Mouse (Mus musculus) MEL (cell line): ENCODE measurements at regions not wholly inside any gene's neighbourhood (a gene's known extent, or its start where the extent isn't known, plus 50 kb on each side); places are given as distances from the start of the nearest gene placed in this dataset.
A peak's percentile ranks its signal among the peaks of the same experiment; 100 is the strongest.

Experiments
- DNase-seq: peaks from one replicate; pipeline ENCODE4 v3.0.0; 2011; ENCODE audit warnings: low read depth, low spot score
- H3K27ac ChIP-seq: 2 replicates; pipeline ENCODE4 v1.5.1; 2012; ENCODE audit warnings: low read depth, mild to moderate bottlenecking, control low read depth, low read length, moderate library complexity; ENCODE audit not compliant: control insufficient read depth
- H3K27me3 ChIP-seq, 2 experiments: fragments of 150-350 bp in 1 of 2; sonication (generic) in 1 of 2; 2 replicates each; pipeline ENCODE4 v1.6.1; 2012; ENCODE audit warnings: low read length in 2 of 2, mild to moderate bottlenecking in 2 of 2, improper control_type of control experiment in 1 of 2, moderate library complexity in 1 of 2; ENCODE audit not compliant: insufficient read depth in 2 of 2, control insufficient read depth in 1 of 2
- H3K36me3 ChIP-seq, 2 experiments: 2 replicates each; pipeline ENCODE4 v1.6.1; 2012 to 2014; ENCODE audit warnings: low read length in 2 of 2, improper control_type of control experiment in 1 of 2, inconsistent platforms in 1 of 2, mild to moderate bottlenecking in 1 of 2; ENCODE audit not compliant: insufficient read depth in 2 of 2, control insufficient read depth in 1 of 2
- H3K4me1 ChIP-seq, 2 experiments: fragments of 150-350 bp in 1 of 2; sonication (generic) in 1 of 2; 2 replicates each; pipeline ENCODE4 v1.6.1; 2012; ENCODE audit warnings: low read length in 2 of 2, improper control_type of control experiment in 1 of 2, mild to moderate bottlenecking in 1 of 2; ENCODE audit not compliant: insufficient read depth in 2 of 2, control insufficient read depth in 1 of 2
- H3K4me3 ChIP-seq, 2 experiments: fragments of 150-350 bp in 1 of 2; sonication (generic) in 1 of 2; 2 replicates each; pipeline ENCODE4 v1.5.1; 2012; ENCODE audit warnings: low read depth in 2 of 2, low read length in 2 of 2, mild to moderate bottlenecking in 2 of 2, moderate library complexity in 2 of 2, control low read depth in 1 of 2, improper control_type of control experiment in 1 of 2; ENCODE audit not compliant: control insufficient read depth in 1 of 2, insufficient read depth in 1 of 2
- H3K79me2 ChIP-seq: 2 replicates; pipeline ENCODE4 v1.6.1; 2012; ENCODE audit warnings: mild to moderate bottlenecking, low read length, moderate library complexity; ENCODE audit not compliant: control insufficient read depth, poor library complexity, insufficient read depth
- H3K9ac ChIP-seq: 2 replicates; pipeline ENCODE4 v1.6.1; 2012; ENCODE audit warnings: low read depth, mild to moderate bottlenecking, control low read depth, low read length, moderate library complexity; ENCODE audit not compliant: control insufficient read depth, poor library complexity, severe bottlenecking
- H3K9me3 ChIP-seq: fragments of 150-350 bp; sonication (generic); replicated peaks from 2 replicates; pipeline ENCODE4 v1.6.1; 2012; ENCODE audit warnings: mild to moderate bottlenecking, low read length, improper control_type of control experiment, moderate library complexity; ENCODE audit not compliant: insufficient read depth
- CHD1 ChIP-seq: IDR thresholded peaks from 2 replicates; pipeline ENCODE4 v1.6.1; 2012; ENCODE audit warnings: low read depth, mild to moderate bottlenecking, inconsistent platforms, low read length, improper control_type of control experiment
- CHD2 ChIP-seq: IDR thresholded peaks from 2 replicates; pipeline ENCODE4 v1.6.1; 2011; ENCODE audit warnings: low read length, improper control_type of control experiment
- CTCF ChIP-seq, 3 experiments: IDR thresholded peaks in 2 of 3; conservative IDR thresholded peaks in 1 of 3; 2 replicates each; pipeline ENCODE4 v1.5.1; 2011 to 2012; ENCODE audit warnings: low read length in 3 of 3, low read depth in 2 of 3, mild to moderate bottlenecking in 2 of 3, improper control_type of control experiment in 1 of 3, inconsistent platforms in 1 of 3, mixed read lengths in 1 of 3, moderate library complexity in 1 of 3; ENCODE audit not compliant: control insufficient read depth in 1 of 3, insufficient read depth in 1 of 3, poor library complexity in 1 of 3, severe bottlenecking in 1 of 3
- E2F4 ChIP-seq: IDR thresholded peaks from 2 replicates; pipeline ENCODE4 v1.6.1; 2011; ENCODE audit warnings: low read depth, low read length, improper control_type of control experiment, borderline replicate concordance
- GATA1 ChIP-seq: IDR thresholded peaks from 2 replicates; pipeline ENCODE4 v1.6.1; 2011; ENCODE audit warnings: low read depth, low read length, improper control_type of control experiment
- JUND ChIP-seq: IDR thresholded peaks from 2 replicates; pipeline ENCODE4 v1.6.1; 2011; ENCODE audit warnings: low read depth, mild to moderate bottlenecking, improper control_type of control experiment, low read length
- KAT2A ChIP-seq: conservative IDR thresholded peaks from 2 replicates; pipeline ENCODE4 v1.6.1; 2012; ENCODE audit warnings: low read depth, low read length, improper control_type of control experiment, inconsistent platforms
- MAFK ChIP-seq: IDR thresholded peaks from 2 replicates; pipeline ENCODE4 v1.6.1; 2011; ENCODE audit warnings: low read depth, mild to moderate bottlenecking, low read length, improper control_type of control experiment, borderline replicate concordance
- MAZ ChIP-seq: IDR thresholded peaks from 2 replicates; pipeline ENCODE4 v1.6.1; 2012; ENCODE audit warnings: low read depth, mild to moderate bottlenecking, inconsistent platforms, low read length, improper control_type of control experiment
- MEF2A ChIP-seq: IDR thresholded peaks from 2 replicates; pipeline ENCODE4 v1.6.1; 2014; ENCODE audit warnings: low read depth, mild to moderate bottlenecking, inconsistent platforms, low read length, improper control_type of control experiment; ENCODE audit not compliant: poor library complexity, insufficient replicate concordance, severe bottlenecking; ENCODE audit errors: extremely low read depth
- MXI1 ChIP-seq: IDR thresholded peaks from 2 replicates; pipeline ENCODE4 v1.6.1; 2011; ENCODE audit warnings: mild to moderate bottlenecking, low read depth, low read length, improper control_type of control experiment
- MYB ChIP-seq: IDR thresholded peaks from 2 replicates; pipeline ENCODE4 v1.6.1; 2011; ENCODE audit warnings: mild to moderate bottlenecking, low read depth, low read length, improper control_type of control experiment
- MYC ChIP-seq: IDR thresholded peaks from 2 replicates; pipeline ENCODE4 v1.6.1; 2011; ENCODE audit warnings: low read depth, mild to moderate bottlenecking, low read length, improper control_type of control experiment, moderate library complexity
- NELFE ChIP-seq: IDR thresholded peaks from 2 replicates; pipeline ENCODE4 v1.6.1; 2011; ENCODE audit warnings: low read depth, low read length, improper control_type of control experiment
- POLR2AphosphoS5 ChIP-seq: IDR thresholded peaks from 2 replicates; pipeline ENCODE4 v1.6.1; 2012; ENCODE audit warnings: low read depth, borderline replicate concordance, mild to moderate bottlenecking, inconsistent platforms, low read length, moderate library complexity, mixed read lengths
- RCOR1 ChIP-seq: IDR thresholded peaks from 2 replicates; pipeline ENCODE4 v1.6.1; 2012; ENCODE audit warnings: low read depth, mild to moderate bottlenecking, inconsistent platforms, low read length, improper control_type of control experiment
- TAL1 ChIP-seq: IDR thresholded peaks from 2 replicates; pipeline ENCODE4 v1.6.1; 2012; ENCODE audit warnings: mild to moderate bottlenecking, inconsistent platforms, low read length, moderate library complexity, mixed read lengths
- UBTF ChIP-seq: IDR thresholded peaks from 2 replicates; pipeline ENCODE4 v1.6.1; 2012; ENCODE audit warnings: low read depth, mild to moderate bottlenecking, inconsistent platforms, low read length, improper control_type of control experiment, moderate library complexity, borderline replicate concordance; ENCODE audit not compliant: insufficient read depth
- ZNF384 ChIP-seq: IDR thresholded peaks from 2 replicates; pipeline ENCODE4 v1.6.1; 2012; ENCODE audit warnings: low read depth, mild to moderate bottlenecking, inconsistent platforms, low read length, improper control_type of control experiment

DNA sequence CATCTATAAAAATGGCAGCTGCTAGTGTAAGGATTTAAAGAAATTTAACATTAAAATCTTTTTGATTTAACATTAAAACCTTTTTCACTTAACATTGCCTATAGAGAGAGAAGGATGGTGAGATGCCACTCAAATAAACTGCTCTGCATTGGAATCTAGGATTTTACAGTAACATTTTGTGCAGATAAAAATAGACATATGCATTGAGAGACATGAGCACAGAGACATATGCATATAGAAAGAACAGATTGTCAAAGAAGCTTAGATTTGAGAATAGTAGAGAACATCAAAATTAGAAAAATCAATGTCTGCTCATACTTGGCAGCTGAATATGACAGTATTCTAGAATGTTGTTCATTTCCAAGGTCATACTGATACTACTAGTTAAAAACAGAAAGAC, 220.2 kb downstream of the Arap2 start:
- H3K9me3 ChIP-seq, result no peaks in the 10 kb centered on the region
- H3K4me1 ChIP-seq, result no peaks in the 10 kb centered on the region

DNA sequence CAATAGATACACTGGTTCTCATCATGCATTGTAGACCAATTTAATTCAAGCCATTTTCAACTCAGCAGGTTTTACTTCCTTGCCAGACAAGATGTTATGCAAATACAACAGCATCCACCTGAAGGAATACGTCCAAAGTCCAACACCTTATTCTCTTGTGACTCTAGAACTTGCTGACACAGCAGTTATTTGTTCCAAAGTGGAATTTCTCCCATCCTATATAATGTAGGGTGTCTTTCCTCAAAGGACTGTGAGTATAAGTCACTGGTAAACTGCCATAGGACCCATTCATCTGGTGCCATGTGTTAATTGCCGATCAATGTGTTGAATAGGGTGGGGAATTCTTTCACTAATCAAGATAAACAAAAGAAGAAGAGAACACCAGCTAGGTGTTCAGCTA, 226.7 kb downstream of the Arap2 start:
- no peaks in the 10 kb centered on the region for H3K36me3 ChIP-seq
- DNase-seq, result no peak
- TF ChIP-seq MAFK (peak; percentile 55; the same call in 1 of the 2 replicates), GATA1 (no peak), KAT2A (no peak), RCOR1 (no peak)
- no peaks in the 10 kb centered on the region for H3K27me3 ChIP-seq
- no peaks in the 10 kb centered on the region for H3K9me3 ChIP-seq
- no peaks in the 10 kb centered on the region for H3K4me1 ChIP-seq
- no peak overlapping the region for H3K9ac ChIP-seq
- no peak overlapping the region for H3K27ac ChIP-seq
- H3K4me3 ChIP-seq, result no peak overlapping the region
- H3K79me2 ChIP-seq, result no peaks in the 10 kb centered on the region

More for the DNA sequence above, 220.2 kb downstream of the Arap2 start:
- no peaks in the 10 kb centered on the region for H3K27me3 ChIP-seq
- H3K4me3 ChIP-seq, result no peak overlapping the region
- no peak for DNase-seq
- TF ChIP-seq JUND (no peak), CHD1 (no peak), E2F4 (no peak), NELFE (no peak), MYB (no peak), MEF2A (no peak), MAZ (no peak), TAL1 (no peak), ZNF384 (no peak), POLR2AphosphoS5 (no peak), MYC (no peak), CTCF (IDR thresholded peaks at IDR 0.05 in 2 of 3, conservative IDR thresholded peaks at IDR 0.05 in 1 of 3; ENCODE audit: control insufficient read depth in 1 of 3, insufficient read depth in 1 of 3, low read depth in 2 of 3, low read length in 3 of 3, poor library complexity in 1 of 3, severe bottlenecking in 1 of 3) (no peak), UBTF (no peak), CHD2 (no peak), MXI1 (no peak)
- H3K9ac ChIP-seq, result no peak overlapping the region
- no peak overlapping the region for H3K27ac ChIP-seq
- H3K36me3 ChIP-seq, result no peaks in the 10 kb centered on the region
- no peaks in the 10 kb centered on the region for H3K79me2 ChIP-seq
